Mouse (Mus musculus): ENCODE data around the gene Cblb.

- no peak for TF ChIP-seq GATA1 (IDR thresholded peaks at IDR 0.05; ENCODE audit: borderline replicate concordance, low read length)
- no peak for TF ChIP-seq FLI1 (IDR thresholded peaks at IDR 0.05; ENCODE audit: low read length)
Observed at GRCm38 (mm10) chr16:52000801-52001200, 30.2 kb upstream of the Cblb start.

Measured in megakaryocyte, embryonic 14.5 days (primary cell).